Mouse (Mus musculus): ENCODE results near the gene Prss42.

Prss42 gene

GRCm38 (mm10) chr9:110778100-110778499 is 19.9 kb upstream of the Prss42 start:
- ChIA-PET POLR2A (interaction anchor here in 2 of 4 experiments (0.5 to 0.6 kb wide), 2 partner anchors 31 to 175 kb away, joined by 3 to 4 read pairs; no protein-coding TSS in a partner anchor), CTCF (interaction anchor here in 2 of 4 experiments (1.1 to 1.8 kb wide), 6 partner anchors 9 to 364 kb away, joined by 3 to 8 read pairs (median 4); no protein-coding TSS in a partner anchor)

GRCm38 (mm10) chr9:110778559-110778958 is 19.4 kb upstream of the Prss42 start:
- ChIA-PET POLR2A (interaction anchor here in 3 of 4 experiments (0.5 to 1.4 kb wide), 6 partner anchors 9 to 302 kb away, joined by 3 to 5 read pairs (median 3); partner anchors contain the start of genes Kif9 (in 1 of the 3) and Klhl18 (in 1 of the 3)), CTCF (interaction anchor here (0.6 to 1.8 kb wide), 24 partner anchors 8 to 608 kb away, joined by 3 to 22 read pairs (median 4); no protein-coding TSS in a partner anchor)

GRCm38 (mm10) chr9:110779242-110779913 is 18.6 kb upstream of the Prss42 start:
- CTCF ChIA-PET, result interaction anchor here (0.6 to 1.8 kb wide), 35 partner anchors 9 to 609 kb away, joined by 3 to 22 read pairs (median 4); no protein-coding TSS in a partner anchor

GRCm38 (mm10) chr9:110781256-110781721 is 16.7 kb upstream of the Prss42 start:
- CTCF ChIA-PET, result interaction anchor here (0.5 to 2.3 kb wide), 172 partner anchors 8 to 652 kb away, joined by 3 to 32 read pairs (median 4); partner anchors contain the start of genes Nradd (in 3 of the 4), Myl3 (in 2 of the 4), Ptpn23 (in 2 of the 4) and Scap (in 2 of the 4)
- POLR2A ChIA-PET, result interaction anchor here in 3 of 4 experiments (0.5 to 2.0 kb wide), 34 partner anchors 10 to 477 kb away, joined by 3 to 12 read pairs (median 3); partner anchors contain the start of genes Ptpn23 (in 2 of the 3), Tdgf1 (in 2 of the 3), Als2cl (in 1 of the 3) and Elp6 (in 1 of the 3)

More at GRCm38 (mm10) chr9:110779242-110779913, 18.6 kb upstream of the Prss42 start:
- POLR2A ChIA-PET, result interaction anchor here in 2 of 4 experiments (0.6 to 1.4 kb wide), 8 partner anchors 10 to 350 kb away, joined by 3 to 5 read pairs (median 3); partner anchors contain the start of genes Kif9 (in 1 of the 2) and Klhl18 (in 1 of the 2)

GRCm38 (mm10) chr9:110781731-110782130 is 16.2 kb upstream of the Prss42 start:
- CTCF ChIA-PET, result interaction anchor here (0.5 to 2.3 kb wide), 157 partner anchors 9 to 521 kb away, joined by 3 to 32 read pairs (median 5); partner anchors contain the start of genes Nradd (in 3 of the 4), Myl3 (in 2 of the 4), Scap (in 2 of the 4) and Tmie (in 2 of the 4)
- POLR2A ChIA-PET, result interaction anchor here in 3 of 4 experiments (0.5 to 2.0 kb wide), 33 partner anchors 9 to 477 kb away, joined by 3 to 12 read pairs (median 3); partner anchors contain the start of genes Als2cl (in 2 of the 3), Ptpn23 (in 2 of the 3), Tdgf1 (in 2 of the 3) and Tmie (in 2 of the 3)

GRCm38 (mm10) chr9:110783611-110784010 is 14.4 kb upstream of the Prss42 start:
- ChIA-PET POLR2A (interaction anchor here in 3 of 4 experiments (0.6 to 1.2 kb wide), 4 partner anchors 13 to 162 kb away, joined by 3 read pairs; partner anchors contain the start of genes Nradd (in 1 of the 3) and Tdgf1 (in 1 of the 3)), CTCF (interaction anchor here in 1 of 4 experiments (0.9 to 1.7 kb wide), 2 partner anchors 152 to 372 kb away, joined by 3 to 4 read pairs; no protein-coding TSS in a partner anchor)

- ChIA-PET POLR2A (interaction anchor here in 1 of 4 experiments (1.0 kb wide), 1 partner anchor 9 kb away, joined by 5 read pairs; no protein-coding TSS in a partner anchor), CTCF (interaction anchor here in 2 of 4 experiments (0.7 to 2.2 kb wide), 3 partner anchors 83 to 91 kb away, joined by 3 to 7 read pairs (median 4); partner anchors contain the start of genes Als2cl (in 1 of the 2) and Tmie (in 1 of the 2))
These were observed 9.8 kb upstream of the Prss42 start for GRCm38 (mm10) chr9:110788169-110788568.

- ChIA-PET POLR2A (interaction anchor here in 2 of 4 experiments (0.7 to 2.0 kb wide), 3 partner anchors 9 to 1001 kb away, joined by 3 to 5 read pairs (median 3); no protein-coding TSS in a partner anchor), CTCF (interaction anchor here in 2 of 4 experiments (0.6 kb wide), 2 partner anchors 53 to 76 kb away, joined by 3 to 4 read pairs; no protein-coding TSS in a partner anchor)
These were observed 7.5 kb upstream of the Prss42 start for GRCm38 (mm10) chr9:110790462-110790861.

- CTCF ChIA-PET, result interaction anchor here in 3 of 4 experiments (1.1 to 2.1 kb wide), 4 partner anchors 15 to 74 kb away, joined by 3 to 12 read pairs (median 7); no protein-coding TSS in a partner anchor
These were observed 953 bp upstream of the Prss42 start for GRCm38 (mm10) chr9:110797013-110797412.

GRCm38 (mm10) chr9:110800834-110801479 is 3.0 kb downstream of the Prss42 start:
- ChIA-PET POLR2A (interaction anchor here in 1 of 4 experiments (0.9 to 1.1 kb wide), 2 partner anchors 56 to 68 kb away, joined by 3 read pairs; no protein-coding TSS in a partner anchor), CTCF (interaction anchor here in 2 of 4 experiments (0.6 to 1.0 kb wide), 3 partner anchors 8 to 264 kb away, joined by 3 to 4 read pairs (median 3); no protein-coding TSS in a partner anchor)

More at GRCm38 (mm10) chr9:110797013-110797412, 953 bp upstream of the Prss42 start:
- POLR2A ChIA-PET, result interaction anchor here in 3 of 4 experiments (0.6 to 1.6 kb wide), 16 partner anchors 9 to 389 kb away, joined by 3 to 11 read pairs (median 3); partner anchors contain the start of genes Ptpn23 (in 2 of the 3), Ccdc12 (in 1 of the 3) and Nbeal2 (in 1 of the 3)

- ChIA-PET CTCF (no interaction called here), POLR2A (no interaction called here)
These were observed 5.3 kb downstream of the Prss42 start for GRCm38 (mm10) chr9:110803294-110803693.

GRCm38 (mm10) chr9:110810051-110810450 is 12.1 kb downstream of the Prss42 start:
- CTCF ChIA-PET, result interaction anchor here in 1 of 4 experiments (0.6 kb wide), 1 partner anchor 85 kb away, joined by 3 read pairs; no protein-coding TSS in a partner anchor
- POLR2A ChIA-PET, result no interaction called here

GRCm38 (mm10) chr9:110813789-110814188 is 15.8 kb downstream of the Prss42 start, which contains the start of gene Prss44:
Gene Prss44, plus strand, starts transcription at chr9:110813994.
- CTCF ChIA-PET, result interaction anchor here in 1 of 4 experiments (1.0 kb wide), 1 partner anchor 57 kb away, joined by 3 read pairs; no protein-coding TSS in a partner anchor

GRCm38 (mm10) chr9:110820546-110820945 is 22.6 kb downstream of the Prss42 start:
- CTCF ChIA-PET, result interaction anchor here in 3 of 4 experiments (0.6 to 1.0 kb wide), 3 partner anchors 39 to 133 kb away, joined by 3 to 7 read pairs (median 4); no protein-coding TSS in a partner anchor
- POLR2A ChIA-PET, result interaction anchor here in 2 of 4 experiments (1.0 to 1.2 kb wide), 2 partner anchors 39 to 45 kb away, joined by 3 read pairs; no protein-coding TSS in a partner anchor

More at GRCm38 (mm10) chr9:110813789-110814188, 15.8 kb downstream of the Prss42 start, which contains the start of gene Prss44:
- POLR2A ChIA-PET, result no interaction called here

- CTCF ChIA-PET, result interaction anchor here in 3 of 4 experiments (0.6 to 1.2 kb wide), 5 partner anchors 40 to 69 kb away, joined by 3 to 4 read pairs (median 3); no protein-coding TSS in a partner anchor
- POLR2A ChIA-PET, result interaction anchor here in 2 of 4 experiments (0.5 to 1.2 kb wide), 2 partner anchors 40 to 105 kb away, joined by 3 read pairs; no protein-coding TSS in a partner anchor
These were observed 23.5 kb downstream of the Prss42 start for GRCm38 (mm10) chr9:110821436-110821835.

GRCm38 (mm10) chr9:110825426-110825825 is 27.5 kb downstream of the Prss42 start:
- POLR2A ChIA-PET, result no interaction called here

GRCm38 (mm10) chr9:110825832-110826231 is 27.9 kb downstream of the Prss42 start:
- POLR2A ChIA-PET, result interaction anchor here in 1 of 4 experiments (0.6 kb wide), 1 partner anchor 32 kb away, joined by 3 read pairs; no protein-coding TSS in a partner anchor

More at GRCm38 (mm10) chr9:110825426-110825825, 27.5 kb downstream of the Prss42 start:
- CTCF ChIA-PET, result no interaction called here

More at GRCm38 (mm10) chr9:110825832-110826231, 27.9 kb downstream of the Prss42 start:
- CTCF ChIA-PET, result no interaction called here

Measured in embryonic stem cell, embryonic (primary cell).